Mouse (Mus musculus): ENCODE data around the gene Ppat.

- TF ChIP-seq GATA1 (IDR thresholded peaks at IDR 0.05; ENCODE audit: borderline replicate concordance, low read length) = no peak
- TF ChIP-seq FLI1 (IDR thresholded peaks at IDR 0.05; ENCODE audit: low read length) = no peak
Observed at GRCm38 (mm10) chr5:76955474-76955873, 4.1 kb upstream of the Ppat start.

Measured in megakaryocyte, embryonic 14.5 days (primary cell).